Mouse (Mus musculus): ENCODE results near the gene Kcnn3.

DNA sequence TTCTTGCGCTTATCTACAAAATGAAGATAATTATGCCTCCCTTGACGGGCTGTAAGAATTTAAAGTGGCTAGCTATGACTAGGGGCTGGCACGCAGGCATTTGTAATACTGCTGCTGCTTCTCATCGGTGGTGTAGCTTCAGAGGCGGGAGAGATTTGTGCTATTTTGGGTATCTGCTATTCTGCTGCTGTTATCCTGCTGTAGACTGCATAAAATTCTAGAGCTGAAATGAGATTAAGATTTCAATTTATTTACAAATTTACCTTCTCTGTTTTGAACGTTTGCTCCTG is 195.9 kb downstream of the Kcnn3 start:
- TF ChIP-seq CTCF (IDR thresholded peaks at IDR 0.05; ENCODE audit: control insufficient read depth, insufficient read depth, low read length), result no peak
- no peak for TF ChIP-seq POLR2A (IDR thresholded peaks at IDR 0.05; ENCODE audit: borderline replicate concordance, control insufficient read depth, low read depth, low read length)
